8 mouse cellular contexts compared by ENCODE assay signal in the genomic region with DNA sequence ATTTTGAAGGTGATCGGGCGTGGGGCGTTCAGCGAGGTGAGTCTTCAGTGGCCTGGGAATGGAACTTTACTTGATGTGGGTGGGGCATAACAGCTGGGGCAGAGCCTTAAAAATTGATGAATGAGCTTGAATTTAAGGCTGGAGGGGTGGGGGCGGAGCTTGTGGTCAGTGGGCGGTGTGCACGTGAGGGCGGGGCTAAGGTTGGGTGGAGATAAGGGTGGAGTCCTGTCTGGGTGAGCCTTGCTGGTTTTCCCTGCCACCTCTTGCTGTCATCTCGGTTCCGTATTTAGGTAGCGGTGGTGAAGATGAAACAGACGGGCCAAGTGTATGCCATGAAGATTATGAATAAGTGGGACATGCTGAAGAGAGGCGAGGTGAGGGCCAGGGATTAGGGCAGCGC. TPM values are rescaled to one million over a fixed set of nuclear protein-coding genes. Genes with fewer than 3 reads are reported as not detected.
DNase-seq lines count a peak whose midpoint lies in the region; ATAC-seq lines count a peak whose summit lies in the region.

No protein-coding gene starts in this region.

- H3K9ac ChIP-seq in embryonic facial prominence, embryonic 12.5 days: no peak overlapping the region

- DNase-seq in urinary bladder, postnatal 14 days (ENCODE audit: low spot score): peak; percentile 69
- DNase-seq in urinary bladder, postnatal 25 days (ENCODE audit: low spot score): no peak
- DNase-seq in kidney, postnatal 25 days: peak; percentile 71 to 79
- DNase-seq in ovary, adult 18-20 months (ENCODE audit: low spot score): no peak
- no peak for DNase-seq in urinary bladder, postnatal 10 days (ENCODE audit: low spot score)
- no peak for DNase-seq in right cerebral cortex, adult 2 months (ENCODE audit: low spot score in 2 of 2)

- peak overlapping the region; percentile 28; the same call in 1 of the 2 replicates for H3K4me2 ChIP-seq in embryonic facial prominence, embryonic 12.5 days (replicated peaks)

- no peak for ATAC-seq in embryonic facial prominence, embryonic 12.5 days (ENCODE audit: insufficient number of reproducible peaks, insufficient read depth, low FRiP score, low TSS enrichment)

- H3K4me1 ChIP-seq in embryonic facial prominence, embryonic 12.5 days: peaks cover 36% of the 10 kb centered on the region
- H3K4me1 ChIP-seq in megakaryocyte, embryonic 14.5 days: peaks cover 51% of the 10 kb centered on the region

- peaks cover 50% of the 10 kb centered on the region for H3K36me3 ChIP-seq in embryonic facial prominence, embryonic 12.5 days
- H3K36me3 ChIP-seq in megakaryocyte, embryonic 14.5 days (replicated peaks; ENCODE audit: low read length): peaks cover 14% of the 10 kb centered on the region

- H3K4me3 ChIP-seq in embryonic facial prominence, embryonic 12.5 days: no peak overlapping the region
- H3K4me3 ChIP-seq in megakaryocyte, embryonic 14.5 days (replicated peaks): peak overlapping the region; percentile 8

- H3K27ac ChIP-seq in embryonic facial prominence, embryonic 12.5 days: no peak overlapping the region

- H3K27me3 ChIP-seq in embryonic facial prominence, embryonic 12.5 days: no peaks in the 10 kb centered on the region
- peaks cover 98% of the 10 kb centered on the region for H3K27me3 ChIP-seq in megakaryocyte, embryonic 14.5 days (replicated peaks)

- H3K9me3 ChIP-seq in embryonic facial prominence, embryonic 12.5 days: no peaks in the 10 kb centered on the region
- no peaks in the 10 kb centered on the region for H3K9me3 ChIP-seq in megakaryocyte, embryonic 14.5 days

- WGBS in embryonic facial prominence, embryonic 12.5 days: 11% methylated on average over 14 of the region's 14 CpGs

RNA-seq across cellular contexts. Expression of a gene that starts 2.4 kb away (rescaled TPM):
- polyA plus RNA-seq in embryonic facial prominence, embryonic 12.5 days (2016; fragmentation: Nextera tagmentation; extraction: Ambion mirVana): 17.5 and 19.1 TPM in 2 replicates
- polyA plus RNA-seq in megakaryocyte, embryonic 14.5 days (2012; ENCODE audit: insufficient read depth, low replicate concordance): 7.7 and 25.2 TPM in 2 replicates

RNA-seq across cellular contexts. Expression of a gene that starts 8.4 kb away (rescaled TPM):
- 16.6 and 16.9 TPM in 2 replicates for polyA plus RNA-seq in embryonic facial prominence, embryonic 12.5 days (2016; fragmentation: Nextera tagmentation; extraction: Ambion mirVana)
- 11.5 and 23.2 TPM in 2 replicates for polyA plus RNA-seq in megakaryocyte, embryonic 14.5 days (2012; ENCODE audit: insufficient read depth, low replicate concordance)

RNA-seq across cellular contexts. Expression of a gene that starts 10.0 kb away (rescaled TPM):
- 18.8 and 23.1 TPM in 2 replicates for polyA plus RNA-seq in embryonic facial prominence, embryonic 12.5 days (2016; fragmentation: Nextera tagmentation; extraction: Ambion mirVana)
- 13.4 and 30.3 TPM in 2 replicates for polyA plus RNA-seq in megakaryocyte, embryonic 14.5 days (2012; ENCODE audit: insufficient read depth, low replicate concordance)

RNA-seq across cellular contexts. Expression of a gene that starts 31.6 kb away (rescaled TPM):
- polyA plus RNA-seq in embryonic facial prominence, embryonic 12.5 days (2016; fragmentation: Nextera tagmentation; extraction: Ambion mirVana): not detected in 2 replicates
- polyA plus RNA-seq in megakaryocyte, embryonic 14.5 days (2012; ENCODE audit: insufficient read depth, low replicate concordance): not detected in 2 replicates

RNA-seq across cellular contexts. Expression of a gene that starts 32.1 kb away (rescaled TPM):
- 3.6 and 3.8 TPM in 2 replicates for polyA plus RNA-seq in embryonic facial prominence, embryonic 12.5 days (2016; fragmentation: Nextera tagmentation; extraction: Ambion mirVana)
- polyA plus RNA-seq in megakaryocyte, embryonic 14.5 days (2012; ENCODE audit: insufficient read depth, low replicate concordance): not detected in 2 replicates

Comparison
In these comparisons a context has a peak if more than half of its experiments do, and no peak if none do; other contexts are left out.
1. DNase-seq: peak in urinary bladder, postnatal 14 days (single experiment) and kidney, postnatal 25 days (2 of 2); none in urinary bladder, postnatal 25 days (single experiment), ovary, adult 18-20 months (single experiment), urinary bladder, postnatal 10 days (single experiment) and right cerebral cortex, adult 2 months (0 of 2).